Mouse (Mus musculus) CH12.LX (cell line): ENCODE measurements at regions not wholly inside any gene's neighbourhood (a gene's known extent, or its start where the extent isn't known, plus 50 kb on each side); places are given as distances from the start of the nearest gene placed in this dataset.

Source experiments
- DNase-seq: peaks from one replicate; pipeline ENCODE4 v3.0.0-alpha.2; 2013; ENCODE audit errors: extremely low read depth
- H3K27ac ChIP-seq: 2 replicates; pipeline ENCODE4 v1.5.1; 2012; ENCODE audit warnings: low read depth, mild to moderate bottlenecking, control low read depth, moderate library complexity; ENCODE audit not compliant: insufficient read depth
- H3K27me3 ChIP-seq: replicated peaks from 2 replicates; pipeline ENCODE3; 2012; ENCODE audit warnings: inconsistent platforms
- H3K36me3 ChIP-seq, 2 experiments: replicated peaks in 1 of 2; 2 replicates each; pipeline versions ENCODE3 to v1.6.1; 2012; ENCODE audit warnings: inconsistent platforms in 1 of 2, low read length in 1 of 2, mild to moderate bottlenecking in 1 of 2, mixed read lengths in 1 of 2, moderate library complexity in 1 of 2; ENCODE audit not compliant: control insufficient read depth in 1 of 2, insufficient read depth in 1 of 2
- H3K4me1 ChIP-seq, 2 experiments: 2 replicates each; pipeline ENCODE4 v1.6.1; 2012; ENCODE audit warnings: inconsistent platforms in 1 of 2, moderate library complexity in 1 of 2; ENCODE audit not compliant: insufficient read depth in 2 of 2, control insufficient read depth in 1 of 2
- H3K4me2 ChIP-seq: 2 replicates; pipeline ENCODE4 v1.6.1; 2012; ENCODE audit warnings: low read depth, mild to moderate bottlenecking, control low read depth; ENCODE audit not compliant: poor library complexity, insufficient read depth, severe bottlenecking
- H3K4me3 ChIP-seq, 3 experiments: fragments of 150-350 bp in 1 of 3; sonication (generic) in 1 of 3; replicated peaks in 1 of 3; 2 replicates each; pipeline versions ENCODE3 to v1.5.1; 2011 to 2012; ENCODE audit warnings: low read depth in 2 of 3, low read length in 2 of 3, mild to moderate bottlenecking in 2 of 3, moderate library complexity in 2 of 3, control low read depth in 1 of 3, improper control_type of control experiment in 1 of 3, inconsistent platforms in 1 of 3, mixed read lengths in 1 of 3; ENCODE audit not compliant: poor library complexity in 1 of 3
- H3K79me2 ChIP-seq: replicated peaks from 2 replicates; pipeline ENCODE4 v1.6.1; 2012; ENCODE audit warnings: mild to moderate bottlenecking, moderate library complexity; ENCODE audit not compliant: control insufficient read depth, poor library complexity, insufficient read depth, severe bottlenecking; ENCODE audit errors: extremely low read depth
- H3K9ac ChIP-seq: 2 replicates; pipeline ENCODE4 v1.6.1; 2012; ENCODE audit warnings: low read depth, mild to moderate bottlenecking, control low read depth, moderate library complexity; ENCODE audit not compliant: insufficient read depth
- H3K9me3 ChIP-seq: replicated peaks from 2 replicates; pipeline ENCODE3; 2012; ENCODE audit warnings: low read length, inconsistent platforms, mixed read lengths
- BHLHE40 ChIP-seq: IDR thresholded peaks from 2 replicates; pipeline ENCODE4 v1.6.1; 2011; ENCODE audit warnings: mild to moderate bottlenecking, low read depth, low read length, improper control_type of control experiment
- CTCF ChIP-seq, 2 experiments: IDR thresholded peaks in 1 of 2; conservative IDR thresholded peaks in 1 of 2; 2 replicates each; pipeline ENCODE4 v1.5.1; 2011 to 2012; ENCODE audit warnings: low read depth in 2 of 2, low read length in 2 of 2, improper control_type of control experiment in 1 of 2, inconsistent platforms in 1 of 2, mild to moderate bottlenecking in 1 of 2, moderate library complexity in 1 of 2
- E2F4 ChIP-seq: IDR thresholded peaks from 2 replicates; pipeline ENCODE4 v1.6.1; 2011; ENCODE audit warnings: low read depth, low read length, improper control_type of control experiment; ENCODE audit not compliant: insufficient replicate concordance
- ELF1 ChIP-seq: IDR thresholded peaks from 2 replicates; pipeline ENCODE4 v1.6.1; 2014; ENCODE audit warnings: low read depth, mild to moderate bottlenecking, inconsistent platforms, low read length, improper control_type of control experiment
- GABPA ChIP-seq: IDR thresholded peaks from 2 replicates; pipeline ENCODE4 v1.6.1; 2012; ENCODE audit warnings: low read depth, low read length, improper control_type of control experiment, inconsistent platforms; ENCODE audit not compliant: insufficient replicate concordance
- JUN ChIP-seq: IDR thresholded peaks from 2 replicates; pipeline ENCODE4 v1.6.1; 2011; ENCODE audit warnings: low read depth, mild to moderate bottlenecking, low read length, improper control_type of control experiment, moderate library complexity; ENCODE audit not compliant: insufficient read depth
- JUND ChIP-seq: conservative IDR thresholded peaks from 2 replicates; pipeline ENCODE4 v1.6.1; 2011; ENCODE audit warnings: low read depth, low read length, improper control_type of control experiment
- MAFK ChIP-seq: IDR thresholded peaks from 2 replicates; pipeline ENCODE4 v1.6.1; 2011; ENCODE audit warnings: low read length, improper control_type of control experiment; ENCODE audit not compliant: insufficient replicate concordance
- MAX ChIP-seq: IDR thresholded peaks from 2 replicates; pipeline ENCODE4 v1.6.1; 2011; ENCODE audit warnings: low read length, improper control_type of control experiment
- MEF2A ChIP-seq: IDR thresholded peaks from 2 replicates; pipeline ENCODE4 v1.6.1; 2014; ENCODE audit warnings: low read depth, mild to moderate bottlenecking, inconsistent platforms, low read length, improper control_type of control experiment, borderline replicate concordance
- MYC ChIP-seq: IDR thresholded peaks from 2 replicates; pipeline ENCODE4 v1.6.1; 2011; ENCODE audit warnings: low read depth, mild to moderate bottlenecking, improper control_type of control experiment, low read length
- POLR2A ChIP-seq: IDR thresholded peaks from 2 replicates; pipeline ENCODE4 v1.6.1; 2011; ENCODE audit warnings: low read depth, mild to moderate bottlenecking, improper control_type of control experiment, low read length
- POLR2AphosphoS2 ChIP-seq: IDR thresholded peaks from 2 replicates; pipeline ENCODE4 v1.6.1; 2011; ENCODE audit warnings: low read depth, low read length, improper control_type of control experiment
- SIN3A ChIP-seq: IDR thresholded peaks from 2 replicates; pipeline ENCODE4 v1.6.1; 2012; ENCODE audit warnings: low read length, improper control_type of control experiment, inconsistent platforms
- TCF12 ChIP-seq: IDR thresholded peaks from 2 replicates; pipeline ENCODE4 v1.6.1; 2014; ENCODE audit warnings: low read depth, mild to moderate bottlenecking, inconsistent platforms, low read length, improper control_type of control experiment
- UBTF ChIP-seq: IDR thresholded peaks from 2 replicates; pipeline ENCODE4 v1.6.1; 2012; ENCODE audit warnings: low read depth, mild to moderate bottlenecking, inconsistent platforms, low read length, improper control_type of control experiment, moderate library complexity
- USF1 ChIP-seq: IDR thresholded peaks from 2 replicates; pipeline ENCODE4 v1.6.1; 2014; ENCODE audit warnings: low read depth, mild to moderate bottlenecking, inconsistent platforms, low read length, improper control_type of control experiment
- USF2 ChIP-seq: conservative IDR thresholded peaks from 2 replicates; pipeline ENCODE4 v1.6.1; 2011; ENCODE audit warnings: low read depth, low read length, improper control_type of control experiment
- ZKSCAN1 ChIP-seq: IDR thresholded peaks from 2 replicates; pipeline ENCODE4 v1.6.1; 2012; ENCODE audit warnings: low read depth, inconsistent platforms, low read length, improper control_type of control experiment, borderline replicate concordance
- dilution Hi-C: fragments of 300-500 bp; cut with MboI; formaldehyde crosslinking; loops from 2 replicates; pipeline ENCODE4 v1.14.3; 2020; ENCODE audit warnings: low sequenced_read_pairs; ENCODE audit not compliant: extremely low pct_unique_long_range_greater_than_20kb, extremely low pct_ligation_motif_present
- in situ Hi-C: fragments of 300-500 bp; cut with MboI; formaldehyde crosslinking; loops from 3 replicates; pipeline ENCODE4 v1.14.3; 2019; ENCODE audit warnings: low sequenced_read_pairs, low pct_ligation_motif_present, low pct_unique_long_range_greater_than_20kb, mixed read lengths

- TF ChIP-seq SIN3A (no peak), JUN (no peak), GABPA (no peak), MYC (no peak), MEF2A (no peak), BHLHE40 (no peak), E2F4 (no peak), MAFK (no peak)
- DNase-seq: no peak
- dilution Hi-C loops: no loop called here
Observed at GRCm38 (mm10) chr10:106413181-106413580, 57.0 kb upstream of the Ppfia2 start.

GRCm38 (mm10) chr10:106414990-106415389 is 55.1 kb upstream of the Ppfia2 start:
- TF ChIP-seq USF2: no peak
- H3K27me3 ChIP-seq: no peaks in the 10 kb centered on the region
- H3K79me2 ChIP-seq: no peaks in the 10 kb centered on the region
- H3K9me3 ChIP-seq: peaks cover 20% of the 10 kb centered on the region
- no peak overlapping the region for H3K4me3 ChIP-seq
- in situ Hi-C loops: no loop called here
- H3K4me2 ChIP-seq: no peak overlapping the region
- H3K9ac ChIP-seq: no peak overlapping the region
- no peak overlapping the region for H3K27ac ChIP-seq
- DNase-seq: no peak
- no peaks in the 10 kb centered on the region for H3K36me3 ChIP-seq
- dilution Hi-C loops: no loop called here
- no peaks in the 10 kb centered on the region for H3K4me1 ChIP-seq

More at GRCm38 (mm10) chr10:106413181-106413580, 57.0 kb upstream of the Ppfia2 start:
- Histone ChIP-seq H3K9ac (no peak overlapping the region), H3K9me3 (peaks cover 19% of the 10 kb centered on the region), H3K4me3 (no peak overlapping the region), H3K36me3 (no peaks in the 10 kb centered on the region), H3K27me3 (no peaks in the 10 kb centered on the region), H3K4me2 (no peak overlapping the region), H3K27ac (no peak overlapping the region), H3K79me2 (no peaks in the 10 kb centered on the region), H3K4me1 (no peaks in the 10 kb centered on the region)
- in situ Hi-C loops: no loop called here

- no peak overlapping the region for H3K4me2 ChIP-seq
- no peak overlapping the region for H3K27ac ChIP-seq
- H3K9me3 ChIP-seq: peaks cover 26% of the 10 kb centered on the region
- in situ Hi-C loops: no loop called here
- no peaks in the 10 kb centered on the region for H3K27me3 ChIP-seq
- no peaks in the 10 kb centered on the region for H3K4me1 ChIP-seq
- no peak for DNase-seq
- no peak overlapping the region for H3K9ac ChIP-seq
- no peak overlapping the region for H3K4me3 ChIP-seq
- dilution Hi-C loops: no loop called here
- H3K36me3 ChIP-seq: no peaks in the 10 kb centered on the region
- H3K79me2 ChIP-seq: no peaks in the 10 kb centered on the region
- TF ChIP-seq GABPA: no peak
- no peak for TF ChIP-seq MAX
- TF ChIP-seq SIN3A: no peak
- no peak for TF ChIP-seq MAFK
- TF ChIP-seq E2F4: no peak
- TF ChIP-seq MEF2A: no peak
- no peak for TF ChIP-seq USF2
- no peak for TF ChIP-seq POLR2A
- TF ChIP-seq JUND: no peak
- TF ChIP-seq POLR2AphosphoS2: no peak
- TF ChIP-seq TCF12: no peak
- TF ChIP-seq ELF1: no peak
- TF ChIP-seq ZKSCAN1: no peak
- TF ChIP-seq UBTF: no peak
- TF ChIP-seq USF1: no peak
- TF ChIP-seq CTCF (conservative IDR thresholded peaks at IDR 0.05 in 1 of 2, IDR thresholded peaks at IDR 0.05 in 1 of 2; ENCODE audit: low read depth in 2 of 2, low read length in 2 of 2): no peak
Observed at GRCm38 (mm10) chr10:106417156-106417555, 53.0 kb upstream of the Ppfia2 start.
